Mouse (Mus musculus): ENCODE data around the gene Gadd45b.

Gadd45b gene

DNA sequence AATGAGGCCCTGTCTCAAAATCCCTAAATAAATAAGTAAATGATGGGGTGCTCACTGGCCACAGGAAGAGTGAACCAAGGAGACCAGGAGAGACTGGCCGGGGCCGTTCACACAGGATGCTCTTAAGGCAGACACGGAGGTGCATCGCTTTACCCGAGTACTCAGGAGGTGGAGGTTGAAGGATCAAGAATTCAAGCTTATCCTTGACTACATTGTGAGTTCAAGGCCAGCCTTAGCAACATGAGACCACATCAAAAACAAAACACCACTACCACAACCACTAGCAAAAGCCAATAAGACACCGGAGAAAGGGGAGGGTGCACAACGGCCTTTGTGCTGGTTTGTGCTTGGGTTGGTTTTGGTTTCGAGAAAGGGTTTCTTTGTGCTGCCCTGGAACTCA, 26.5 kb downstream of the Gadd45b start:
- DNase-seq (ENCODE audit: low spot score), result no peak

DNA sequence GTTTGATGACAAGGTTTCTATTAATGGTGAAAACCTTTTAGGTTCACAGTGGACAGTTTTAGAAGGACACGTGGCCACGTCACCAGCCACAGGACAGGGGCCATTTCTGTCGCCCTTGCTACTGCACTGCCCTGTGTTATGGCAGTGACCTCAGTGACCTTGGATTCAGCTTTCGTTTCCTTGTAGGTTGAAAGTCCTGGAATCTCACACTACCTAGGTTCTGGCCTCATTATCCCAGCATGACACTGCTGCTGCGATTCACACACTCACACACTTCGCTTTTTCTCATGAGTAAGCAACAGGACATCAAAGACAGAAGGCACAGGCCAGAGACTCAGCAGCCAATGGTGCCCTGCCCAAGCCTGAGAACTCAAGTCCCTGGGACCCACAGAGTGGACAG, 27.0 kb downstream of the Gadd45b start:
- DNase-seq (ENCODE audit: low spot score), result no peak

DNA sequence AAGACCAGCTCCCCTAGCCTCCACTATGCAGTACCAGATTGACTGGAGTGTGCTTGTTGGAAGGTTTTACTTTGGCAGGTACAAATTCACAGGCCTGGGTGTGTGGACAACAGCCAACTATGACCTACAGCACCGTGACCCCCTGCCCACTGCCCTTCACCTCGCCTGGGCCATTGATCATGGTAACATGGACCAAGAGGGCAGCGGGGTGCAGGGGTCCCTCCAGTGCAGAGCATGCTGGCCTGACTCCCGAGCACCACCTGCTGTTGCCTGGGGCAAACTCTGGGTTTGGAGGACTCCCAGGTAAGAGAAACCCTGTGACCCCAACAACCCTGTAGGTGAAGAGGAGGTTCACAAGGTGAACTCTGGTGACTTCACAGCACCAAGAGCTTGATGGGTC, 27.9 kb downstream of the Gadd45b start:
- DNase-seq (ENCODE audit: low spot score), result peak; percentile 46

DNA sequence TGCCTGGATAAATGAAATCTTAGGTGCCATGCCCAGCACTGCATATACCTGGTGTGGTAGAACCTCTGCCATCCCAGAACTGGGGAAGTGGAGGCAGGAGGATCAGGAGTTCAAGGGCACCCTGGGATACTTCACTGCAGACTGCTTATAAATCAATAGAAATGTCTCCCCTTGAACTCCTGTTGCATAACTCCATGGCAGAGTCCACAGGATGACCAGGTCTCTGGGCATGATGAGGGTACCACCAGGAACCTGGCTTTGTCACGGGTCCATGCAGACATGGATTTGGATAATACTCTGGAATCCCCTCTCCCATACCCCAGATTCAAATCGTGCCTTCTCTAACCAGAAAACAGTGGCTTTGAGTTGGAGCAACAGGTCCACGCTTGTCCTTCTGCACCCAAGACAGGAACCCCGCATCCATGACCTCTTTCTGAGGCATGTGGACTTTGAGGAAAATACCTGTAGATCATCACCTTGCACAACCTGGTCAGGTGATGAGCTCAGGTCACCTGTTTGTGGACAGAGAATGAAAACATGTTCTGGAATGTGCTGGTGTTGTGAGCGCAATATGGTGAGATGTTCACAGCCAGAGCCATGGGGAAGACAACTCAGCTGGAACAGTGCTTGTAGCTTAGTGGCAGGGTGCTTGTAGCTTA, 29.2 kb downstream of the Gadd45b start:
- no peak for DNase-seq (ENCODE audit: low spot score)

DNA sequence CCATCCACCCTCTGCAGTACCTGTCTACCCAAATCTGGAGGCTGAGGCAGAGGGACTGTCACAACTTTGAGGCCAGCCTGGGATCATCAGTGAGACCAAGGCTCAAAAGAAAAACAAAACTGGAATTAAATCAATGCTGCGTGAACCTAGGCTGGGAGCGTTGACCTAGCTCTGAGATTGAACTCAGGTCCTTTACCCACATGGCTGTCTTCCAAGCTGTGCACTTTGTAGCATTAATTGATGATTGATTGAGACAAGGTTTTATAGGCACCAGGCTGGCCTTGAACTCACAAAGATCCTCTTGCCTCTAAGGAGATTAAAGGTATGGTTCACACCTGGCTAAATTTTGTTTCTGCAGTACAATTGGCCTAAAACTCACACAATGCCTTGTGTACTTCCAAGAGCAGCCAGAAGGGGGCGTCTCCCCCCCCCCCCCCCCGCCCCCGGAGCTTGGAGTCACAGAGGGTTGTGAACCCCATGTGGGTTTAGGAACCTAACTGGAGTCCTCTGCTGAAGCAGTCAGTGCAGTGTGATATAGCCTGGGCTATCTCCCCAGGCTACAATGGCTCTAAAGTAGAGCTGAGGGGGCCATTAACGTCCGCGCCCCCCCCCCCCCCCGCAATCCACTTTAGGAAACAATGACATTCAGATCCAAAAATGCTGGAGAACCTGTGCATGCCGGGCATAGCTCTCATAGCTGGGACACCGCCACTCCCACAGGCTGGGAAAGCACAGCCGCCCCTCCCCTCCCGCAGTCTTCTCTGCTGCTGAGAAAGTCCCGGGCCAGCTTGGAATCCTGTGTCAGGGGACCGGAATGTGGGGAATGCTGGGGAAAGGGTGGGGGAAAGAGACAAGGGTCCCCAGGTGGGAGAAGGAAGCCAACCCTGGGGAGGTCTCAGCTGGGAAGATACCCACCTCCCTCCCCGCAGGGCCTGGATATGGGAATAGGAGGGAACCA, 31.0 kb downstream of the Gadd45b start:
- DNase-seq (ENCODE audit: low spot score), result peak; percentile 79

DNA sequence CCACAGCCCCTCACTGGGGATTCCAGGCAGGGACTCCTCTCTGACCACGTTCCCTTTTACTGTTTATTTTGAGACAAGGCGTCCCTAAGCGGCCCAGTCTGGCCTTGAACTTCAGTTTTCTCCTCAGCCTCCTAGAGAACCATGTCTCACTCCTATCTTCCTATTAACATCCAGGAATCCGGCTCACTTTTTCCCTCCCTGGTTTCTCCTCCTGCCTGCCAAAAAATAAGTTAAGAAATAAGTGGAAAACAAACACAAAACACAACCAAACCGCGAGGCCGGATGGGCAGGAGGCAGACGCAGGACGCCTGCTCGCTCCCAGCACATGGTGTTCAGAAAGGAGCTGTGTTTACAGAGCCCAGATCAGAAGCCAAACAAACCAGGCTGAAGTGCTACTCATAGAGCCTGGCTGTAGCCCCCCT, 32.2 kb downstream of the Gadd45b start:
- DNase-seq (ENCODE audit: low spot score), result peak; percentile 68

DNA sequence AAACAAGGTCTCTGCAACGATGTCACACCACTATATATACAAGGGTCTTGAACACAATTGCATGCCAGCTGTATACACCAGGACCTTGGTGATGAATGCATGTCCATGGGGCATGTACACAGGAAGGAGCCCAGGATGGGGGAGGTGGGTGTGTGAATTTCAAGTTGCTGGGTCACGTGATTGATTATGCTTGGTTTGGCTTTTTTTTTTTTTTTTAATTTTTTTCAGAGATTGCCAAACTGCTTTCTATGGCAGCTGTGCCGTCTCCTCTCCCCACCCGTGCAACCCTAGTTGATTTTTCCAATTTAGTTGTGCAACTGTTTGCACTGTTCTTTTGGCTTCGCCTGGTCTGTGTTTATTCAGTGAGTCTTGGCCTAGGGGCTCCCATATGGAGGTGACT, 32.7 kb downstream of the Gadd45b start:
- DNase-seq (ENCODE audit: low spot score), result no peak

DNA sequence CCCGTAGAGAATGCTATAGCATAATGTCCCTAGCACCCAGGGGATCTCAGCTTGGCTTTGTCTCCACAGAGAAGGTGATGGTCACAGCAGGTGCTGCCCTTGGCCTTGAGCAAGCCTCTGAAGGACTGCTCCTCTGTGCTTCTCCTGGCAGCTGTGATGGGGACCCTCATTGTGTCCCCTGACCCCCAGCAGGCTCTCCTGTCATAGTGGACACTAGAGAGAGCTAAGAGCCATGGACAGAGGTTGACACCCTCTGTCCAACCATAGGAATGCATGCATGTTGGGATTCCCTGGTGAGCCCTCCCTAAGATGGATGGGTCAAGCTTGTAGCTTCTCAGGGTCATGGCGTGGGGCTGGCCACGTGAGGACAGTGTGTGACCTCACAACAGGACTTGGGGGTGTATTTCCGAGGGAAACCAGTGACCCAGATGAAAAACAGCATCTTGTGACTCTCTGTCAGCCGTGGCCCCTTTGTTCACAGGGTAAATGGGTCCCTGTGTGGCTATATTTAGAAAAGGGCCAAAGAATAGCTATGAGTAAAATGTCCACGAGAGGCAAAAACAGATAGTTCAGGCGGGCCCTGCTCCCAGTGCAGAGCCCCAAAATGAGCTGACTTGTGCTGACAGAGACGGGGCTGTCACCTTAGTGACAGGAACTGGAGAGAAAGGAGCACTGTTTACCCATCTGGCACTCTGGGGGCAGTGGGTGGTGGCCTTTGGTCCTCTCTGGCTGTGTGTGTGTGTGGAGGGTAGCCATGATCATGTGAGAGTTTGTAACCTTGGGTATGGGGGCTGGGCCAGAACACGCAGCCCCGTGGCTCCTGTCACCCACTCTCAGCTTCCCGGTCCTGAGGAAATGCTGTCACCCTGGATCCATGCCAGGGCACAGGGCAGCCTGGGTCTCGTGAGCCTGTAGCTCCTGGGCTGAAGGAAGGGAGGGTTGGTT, 33.4 kb downstream of the Gadd45b start:
- DNase-seq (ENCODE audit: low spot score), result peak; percentile 71

DNA sequence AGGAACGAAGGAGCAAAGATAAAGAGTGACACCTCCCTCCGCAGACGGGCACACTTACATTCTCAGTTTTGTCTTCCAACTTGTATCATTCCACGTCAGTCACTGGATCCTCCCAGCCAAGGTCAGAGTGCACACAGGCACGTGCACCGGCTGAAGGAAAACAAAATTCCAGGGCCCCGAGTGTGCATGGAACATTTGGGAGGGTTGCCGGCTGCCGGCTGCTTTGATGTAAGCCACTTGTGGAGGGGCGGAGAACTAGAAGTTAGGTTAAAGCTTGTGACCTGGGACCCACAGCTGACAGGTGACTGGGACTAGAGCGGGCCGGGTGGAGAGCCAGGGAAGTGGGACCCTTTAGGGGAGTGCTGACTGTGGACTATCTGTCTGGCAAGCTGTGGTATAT, 36.4 kb downstream of the Gadd45b start:
- peak; percentile 46 for DNase-seq (ENCODE audit: low spot score)

DNA sequence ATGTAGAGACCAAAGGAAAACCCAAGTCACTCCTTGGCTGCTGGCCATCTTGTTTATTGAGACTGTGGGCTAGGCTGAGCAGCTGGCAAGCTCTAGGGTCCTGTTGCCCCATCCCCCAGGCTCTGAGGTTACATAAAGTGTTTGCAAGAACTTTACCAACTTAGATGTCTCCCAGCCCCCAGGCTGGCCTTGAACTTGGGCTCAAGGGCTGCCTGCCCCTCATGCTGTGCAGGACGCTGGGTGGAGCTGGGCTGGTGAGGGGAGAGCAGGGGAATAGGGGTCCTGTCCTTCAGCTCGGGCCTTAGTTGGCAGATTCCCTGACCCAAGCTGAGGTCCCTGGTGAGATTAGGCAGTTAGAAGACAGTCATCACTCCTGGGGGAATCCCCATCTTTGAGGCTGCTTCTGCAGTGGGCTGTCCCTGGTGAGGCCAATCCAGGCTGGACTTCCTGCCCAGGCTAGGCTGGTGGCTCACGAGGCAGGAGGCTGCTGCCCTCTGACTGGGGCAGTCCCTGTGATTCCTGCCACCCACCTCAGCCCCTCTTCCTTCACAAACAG, 37.3 kb downstream of the Gadd45b start:
- peak; percentile 51 for DNase-seq (ENCODE audit: low spot score)

DNA sequence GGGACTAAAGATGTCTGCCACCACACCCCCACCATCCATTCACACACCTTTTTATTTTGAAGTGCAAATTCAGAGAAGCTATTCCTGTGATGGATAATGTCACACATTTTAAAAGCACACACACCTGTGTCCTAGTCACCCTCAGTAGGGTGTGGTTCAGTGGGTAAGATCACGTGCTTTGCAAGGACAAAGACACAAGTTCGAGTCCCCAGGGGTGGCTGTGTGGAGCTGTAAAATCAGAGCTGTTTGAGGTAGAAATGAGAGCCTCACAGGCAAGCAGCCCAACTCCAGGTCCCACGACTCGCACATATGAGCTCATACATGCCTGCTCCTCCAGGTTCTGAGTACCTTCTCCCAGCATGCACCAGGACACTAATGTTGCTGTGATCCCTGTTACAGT, 38.2 kb downstream of the Gadd45b start:
- no peak for DNase-seq (ENCODE audit: low spot score)

DNA sequence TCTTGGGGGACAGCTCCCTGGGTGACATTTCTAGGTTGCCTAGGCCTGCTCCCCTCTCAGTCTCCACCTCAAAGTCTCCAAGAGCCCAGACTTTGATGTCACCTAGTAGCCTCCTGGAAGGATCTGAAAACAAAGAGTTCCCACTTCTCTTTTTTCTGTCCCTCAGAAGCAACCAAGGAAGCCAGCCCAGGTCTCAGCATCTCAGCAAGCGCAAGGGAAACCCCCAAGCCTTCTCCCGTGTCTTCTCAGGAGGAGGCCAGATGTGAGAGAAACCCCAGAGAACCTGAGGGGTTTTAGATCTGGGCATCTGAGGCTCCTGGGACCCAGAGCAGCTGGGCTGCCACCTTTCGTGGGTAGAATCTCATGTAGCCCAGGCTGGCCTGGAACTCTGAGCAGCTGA, 39.4 kb downstream of the Gadd45b start:
- DNase-seq (ENCODE audit: low spot score), result no peak

DNA sequence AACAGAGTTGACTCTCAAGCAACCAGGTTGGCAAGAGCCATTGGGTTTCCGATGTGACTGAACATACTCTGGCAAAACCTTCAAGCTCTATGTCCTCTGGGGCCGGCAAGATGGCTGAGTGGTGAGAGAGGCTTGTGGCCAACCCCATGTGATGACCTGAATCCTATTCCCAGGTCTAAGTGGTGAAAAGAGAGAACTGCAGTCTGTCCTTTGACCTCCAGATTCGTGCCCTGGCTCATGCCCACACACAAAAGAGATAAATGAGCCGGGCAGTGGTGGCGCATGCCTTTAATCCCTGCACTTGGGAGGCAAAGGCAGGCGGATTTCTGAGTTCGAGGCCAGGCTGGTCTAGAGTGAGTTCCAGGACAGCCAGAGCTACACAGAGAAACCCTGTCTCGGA, 40.3 kb downstream of the Gadd45b start:
- no peak for DNase-seq (ENCODE audit: low spot score)

DNA sequence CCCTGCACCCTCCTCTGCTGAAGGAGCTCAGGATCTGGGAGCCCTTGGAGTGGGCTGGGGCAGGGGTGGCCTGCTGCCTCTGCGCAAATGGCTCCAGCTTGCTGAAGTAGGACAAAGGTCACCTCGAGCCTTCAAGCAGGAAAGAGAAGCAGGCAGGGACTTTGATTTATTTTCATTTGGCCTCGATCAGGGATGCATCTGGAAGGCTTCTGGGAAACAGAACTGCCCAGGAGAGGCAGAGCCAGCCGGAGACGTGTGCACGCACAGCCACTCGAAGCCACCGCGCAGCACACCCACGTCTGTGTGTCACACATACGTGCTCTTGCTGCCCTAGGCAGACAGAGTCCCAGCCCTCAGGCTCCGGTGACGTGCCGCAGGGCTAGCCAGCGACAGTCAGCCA, 41.7 kb downstream of the Gadd45b start:
- peak; percentile 46 for DNase-seq (ENCODE audit: low spot score)

DNA sequence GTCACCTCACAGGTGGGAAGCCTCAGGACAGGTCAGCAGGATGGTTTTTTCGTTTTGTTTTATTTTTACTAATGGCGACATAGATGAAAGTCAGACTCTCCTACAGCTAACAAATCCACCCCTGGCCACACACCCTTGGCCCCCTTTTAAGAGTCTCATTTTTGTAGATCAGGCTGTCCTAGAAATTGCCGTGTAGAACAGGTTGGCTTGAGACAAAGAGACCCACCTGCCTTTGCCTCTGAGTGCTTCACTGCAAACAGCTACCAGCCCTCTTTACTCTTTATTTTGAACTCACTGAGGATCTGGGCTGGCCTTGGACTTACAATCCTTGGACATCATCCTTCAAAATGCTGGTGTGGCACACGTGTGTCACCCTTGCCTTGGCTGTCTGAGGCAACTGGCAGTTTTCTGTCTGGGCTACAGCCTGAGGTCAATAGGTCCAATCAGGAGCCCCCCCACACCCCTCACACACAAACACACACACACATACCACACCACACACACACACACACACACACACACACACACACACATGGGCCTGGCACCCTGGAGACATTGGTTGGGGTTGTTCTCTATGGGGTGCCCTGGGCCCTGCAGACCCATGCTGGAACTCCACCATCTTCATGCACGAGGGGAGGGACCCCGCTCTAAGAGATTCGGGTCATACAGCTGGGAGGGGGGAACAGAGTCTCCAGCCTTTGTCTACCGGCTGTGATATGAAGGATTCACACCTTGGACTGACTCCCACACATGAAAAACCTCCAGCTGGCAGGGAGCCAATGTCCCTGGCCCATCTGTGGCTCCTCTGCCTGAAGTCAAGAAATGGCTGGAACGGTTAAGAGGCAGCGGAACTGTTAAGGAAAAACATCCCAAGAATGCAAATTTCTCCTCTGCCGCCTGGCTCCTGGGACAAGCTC, 42.5 kb downstream of the Gadd45b start:
- DNase-seq (ENCODE audit: low spot score), result peak; percentile 88

DNA sequence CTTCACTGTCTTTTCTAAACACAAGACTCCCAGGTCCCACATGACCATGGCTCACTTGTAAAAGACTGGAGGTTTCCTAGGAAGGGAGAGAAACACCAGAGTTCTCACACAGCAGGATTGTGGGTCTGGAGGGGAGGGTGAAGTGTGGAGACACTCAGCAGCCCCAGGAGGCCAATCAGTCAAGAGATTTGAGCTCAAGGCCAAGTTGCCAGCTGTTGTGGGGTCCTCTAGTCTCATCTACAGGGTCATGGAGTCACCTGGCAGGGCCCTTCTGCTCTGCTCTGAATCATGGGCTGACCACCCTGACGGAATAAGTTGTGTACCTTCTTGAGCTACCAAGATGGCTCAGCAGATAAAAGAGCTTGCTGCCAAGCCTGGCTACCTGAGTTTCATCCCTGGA, 43.8 kb downstream of the Gadd45b start:
- DNase-seq (ENCODE audit: low spot score), result no peak

DNA sequence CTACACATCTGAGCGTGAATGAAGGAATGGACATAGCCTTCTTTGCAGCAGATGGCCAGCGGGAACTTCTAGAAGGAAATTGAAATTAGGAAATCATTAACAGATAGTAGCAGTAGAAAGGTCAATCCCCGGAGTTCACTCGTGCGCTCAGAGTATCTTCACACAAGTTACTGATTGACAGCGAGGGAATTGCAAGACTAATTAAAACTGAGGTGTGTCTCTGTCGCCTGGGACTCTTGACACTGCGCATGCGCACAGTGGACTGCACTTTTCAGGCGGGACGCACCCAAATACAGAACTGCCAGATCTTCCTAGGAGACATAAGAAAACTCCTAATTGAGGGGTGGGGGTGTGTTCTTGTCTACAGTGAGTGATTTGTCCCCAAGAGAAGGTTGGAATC, 45.6 kb downstream of the Gadd45b start:
- no peak for DNase-seq (ENCODE audit: low spot score)

DNA sequence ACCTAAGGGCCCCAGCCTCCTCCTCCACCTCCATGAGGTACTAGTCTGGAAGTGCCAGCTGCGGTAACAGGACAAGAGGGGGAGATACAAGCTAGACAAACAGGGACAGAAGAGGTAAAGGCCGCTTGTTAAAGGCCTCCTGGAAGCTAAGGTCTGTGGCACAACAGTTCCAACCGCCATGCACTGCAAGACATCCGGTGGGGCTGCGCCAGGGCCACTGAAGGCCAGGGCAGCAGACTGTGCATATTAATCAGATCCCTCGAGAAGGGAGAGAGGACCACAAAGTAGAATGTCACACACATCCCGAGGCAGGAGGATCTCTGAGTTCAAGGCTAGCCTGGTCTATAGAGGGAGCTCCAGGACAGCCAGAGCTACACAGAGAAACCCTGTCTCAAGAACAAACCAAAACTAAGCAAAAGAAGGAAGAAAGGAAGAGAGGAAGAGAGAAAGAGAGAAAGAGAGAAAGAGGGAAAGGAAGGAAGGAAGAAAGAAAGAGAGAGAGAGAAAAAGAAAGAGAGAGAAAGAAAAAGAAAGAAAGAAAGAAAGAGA, 51.8 kb downstream of the Gadd45b start:
- DNase-seq (ENCODE audit: low spot score), result no peak

Measured in testis, postnatal 10 days (tissue).